Mouse (Mus musculus): ENCODE results near the gene Taf4.

- TF ChIP-seq CTCF (IDR thresholded peaks at IDR 0.05) (no peak), EP300 (IDR thresholded peaks at IDR 0.05; ENCODE audit: insufficient read depth, low read depth, low read length) (no peak), POLR2A (IDR thresholded peaks at IDR 0.05; ENCODE audit: insufficient read depth, low read depth, low read length) (no peak)
Observed at GRCm38 (mm10) chr2:179984830-179985229, 8.4 kb upstream of the Taf4 start.
